Mouse (Mus musculus) ES-E14 (cell line): Measurements from ENCODE around the gene 4921536K21Rik.

Experiments used
- CHD2 ChIP-seq: IDR thresholded peaks from 2 replicates; pipeline ENCODE4 v1.6.1; 2014; ENCODE audit warnings: mild to moderate bottlenecking, low read depth, low read length, inconsistent platforms
- HCFC1 ChIP-seq: IDR thresholded peaks from 2 replicates; pipeline ENCODE4 v1.6.1; 2012; ENCODE audit warnings: low read length, inconsistent platforms, borderline replicate concordance; ENCODE audit not compliant: insufficient read depth
- MAFK ChIP-seq: IDR thresholded peaks from 2 replicates; pipeline ENCODE4 v1.6.1; 2014; ENCODE audit warnings: mild to moderate bottlenecking, low read depth, low read length, inconsistent platforms; ENCODE audit not compliant: insufficient read depth
- ZC3H11A ChIP-seq: IDR thresholded peaks from 2 replicates; pipeline ENCODE4 v1.6.1; 2012; ENCODE audit warnings: low read depth, mild to moderate bottlenecking, inconsistent platforms, low read length, borderline replicate concordance
- ZNF384 ChIP-seq: IDR thresholded peaks from 2 replicates; pipeline ENCODE4 v1.6.1; 2012; ENCODE audit warnings: low read depth, low read length, inconsistent platforms

GRCm38 (mm10) chr11:3904673-3905072, 9.8 kb upstream of the 4921536K21Rik start:
- TF ChIP-seq ZC3H11A (no peak), MAFK (no peak), CHD2 (no peak), ZNF384 (no peak), HCFC1 (no peak)
